Mouse (Mus musculus): ENCODE results near the gene Chrne. TPM values are rescaled to one million over a fixed set of nuclear protein-coding genes. Genes with fewer than 3 reads are reported as not detected.

Chrne gene
- polyA plus RNA-seq, 1 experiment: 0.99 TPM

DNA sequence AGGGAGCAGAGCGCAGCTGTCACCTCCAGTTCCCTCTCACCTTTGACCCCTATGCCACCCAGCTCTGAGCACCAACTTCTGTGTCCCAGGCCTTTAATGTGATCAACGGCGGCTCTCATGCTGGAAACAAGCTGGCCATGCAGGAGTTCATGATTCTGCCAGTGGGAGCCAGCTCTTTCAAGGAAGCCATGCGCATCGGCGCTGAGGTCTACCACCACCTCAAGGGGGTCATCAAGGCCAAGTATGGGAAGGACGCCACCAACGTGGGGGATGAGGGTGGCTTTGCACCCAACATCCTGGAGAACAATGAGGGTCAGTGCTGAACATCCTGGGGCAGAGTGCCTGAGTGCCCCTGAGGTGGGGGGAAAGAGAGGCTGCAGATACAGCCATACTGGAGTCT lies 41.6 kb upstream of the Chrne start:
- Histone ChIP-seq H3K36me3 (ENCODE audit: control insufficient read depth, insufficient read depth, low read length) (peaks cover 20% of the 10 kb centered on the region), H3K4me3 (ENCODE audit: extremely low read depth, insufficient read depth, insufficient read length) (no peak overlapping the region), H3K27me3 (ENCODE audit: control insufficient read depth, insufficient read depth, low read length) (no peaks in the 10 kb centered on the region), H3K27ac (ENCODE audit: insufficient read depth, low read length) (no peak overlapping the region), H3K4me1 (ENCODE audit: control insufficient read depth, insufficient read depth, insufficient read length) (peaks cover 22% of the 10 kb centered on the region; the same call in 1 of the 2 replicates)
- DNase-seq (ENCODE audit: low read depth in 1 of 2, low spot score in 2 of 2): no peak
- no peak for TF ChIP-seq POLR2A (IDR thresholded peaks at IDR 0.05; ENCODE audit: low read depth, low read length)
- TF ChIP-seq CTCF (IDR thresholded peaks at IDR 0.05; ENCODE audit: extremely low read depth, insufficient read depth, insufficient read length, insufficient replicate concordance): no peak
- 91% methylated on average over 8 of the region's 8 CpGs for WGBS

DNA sequence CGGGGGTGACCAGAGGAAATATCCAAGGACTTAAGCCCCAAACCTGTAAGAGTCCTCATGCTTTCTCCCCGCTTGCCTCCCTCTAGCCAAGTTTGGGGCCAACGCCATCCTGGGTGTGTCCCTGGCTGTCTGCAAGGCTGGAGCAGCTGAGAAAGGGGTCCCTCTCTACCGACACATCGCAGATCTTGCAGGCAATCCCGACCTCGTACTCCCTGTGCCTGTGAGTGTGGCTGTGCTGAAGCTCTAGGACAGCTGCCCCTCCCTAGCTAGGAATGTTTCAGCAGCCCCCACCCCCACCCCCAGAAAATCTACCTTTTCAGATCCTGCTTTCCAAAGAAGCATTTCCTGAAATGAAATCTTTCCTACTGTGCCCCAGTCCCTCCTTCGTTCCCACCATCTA lies 39.9 kb upstream of the Chrne start:
- H3K4me3 ChIP-seq (ENCODE audit: extremely low read depth, insufficient read depth, insufficient read length): no peak overlapping the region
- H3K27ac ChIP-seq (ENCODE audit: insufficient read depth, low read length): no peak overlapping the region
- WGBS: 90% methylated on average over 8 of the region's 8 CpGs
- TF ChIP-seq CTCF (IDR thresholded peaks at IDR 0.05; ENCODE audit: extremely low read depth, insufficient read depth, insufficient read length, insufficient replicate concordance): no peak
- TF ChIP-seq POLR2A (IDR thresholded peaks at IDR 0.05; ENCODE audit: low read depth, low read length): no peak
- DNase-seq (ENCODE audit: low read depth in 1 of 2, low spot score in 2 of 2): no peak
- peaks cover 22% of the 10 kb centered on the region; the same call in 1 of the 2 replicates for H3K4me1 ChIP-seq (ENCODE audit: control insufficient read depth, insufficient read depth, insufficient read length)
- peaks cover 11% of the 10 kb centered on the region for H3K36me3 ChIP-seq (ENCODE audit: control insufficient read depth, insufficient read depth, low read length)
- H3K27me3 ChIP-seq (ENCODE audit: control insufficient read depth, insufficient read depth, low read length): no peaks in the 10 kb centered on the region

DNA sequence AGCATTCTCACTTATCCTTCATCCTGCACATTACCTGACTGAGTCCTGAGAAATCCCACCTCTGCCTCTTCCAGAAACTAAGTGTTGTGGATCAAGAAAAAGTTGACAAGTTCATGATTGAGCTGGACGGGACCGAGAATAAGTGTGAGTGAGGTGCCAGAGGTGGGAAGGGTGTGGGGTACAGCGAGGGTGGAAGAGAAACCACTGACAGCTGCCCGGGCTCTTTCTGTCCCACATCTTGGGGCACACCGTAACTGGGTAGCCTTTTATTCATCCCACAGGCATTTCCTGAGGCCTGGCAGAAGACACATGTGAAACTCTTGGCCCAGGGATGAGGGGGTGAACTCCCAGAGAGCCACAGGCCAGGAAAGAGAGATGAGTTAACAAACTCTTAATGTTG lies 39.5 kb upstream of the Chrne start:
- H3K27me3 ChIP-seq (ENCODE audit: control insufficient read depth, insufficient read depth, low read length): no peaks in the 10 kb centered on the region
- peaks cover 12% of the 10 kb centered on the region for H3K36me3 ChIP-seq (ENCODE audit: control insufficient read depth, insufficient read depth, low read length)
- TF ChIP-seq CTCF (IDR thresholded peaks at IDR 0.05; ENCODE audit: extremely low read depth, insufficient read depth, insufficient read length, insufficient replicate concordance) (no peak), POLR2A (IDR thresholded peaks at IDR 0.05; ENCODE audit: low read depth, low read length) (no peak)
- WGBS: 62% methylated on average over 5 of the region's 5 CpGs
- H3K4me1 ChIP-seq (ENCODE audit: control insufficient read depth, insufficient read depth, insufficient read length): peaks cover 22% of the 10 kb centered on the region; the same call in 1 of the 2 replicates
- H3K4me3 ChIP-seq (ENCODE audit: extremely low read depth, insufficient read depth, insufficient read length): no peak overlapping the region
- H3K27ac ChIP-seq (ENCODE audit: insufficient read depth, low read length): no peak overlapping the region
- DNase-seq (ENCODE audit: low read depth in 1 of 2, low spot score in 2 of 2): no peak

GRCm38 (mm10) chr11:70657991-70658390 lies 39.0 kb upstream of the Chrne start:
- Histone ChIP-seq H3K27me3 (ENCODE audit: control insufficient read depth, insufficient read depth, low read length) (no peaks in the 10 kb centered on the region), H3K36me3 (ENCODE audit: control insufficient read depth, insufficient read depth, low read length) (peaks cover 14% of the 10 kb centered on the region), H3K4me1 (ENCODE audit: control insufficient read depth, insufficient read depth, insufficient read length) (peaks cover 22% of the 10 kb centered on the region; the same call in 1 of the 2 replicates), H3K27ac (ENCODE audit: insufficient read depth, low read length) (no peak overlapping the region), H3K4me3 (ENCODE audit: extremely low read depth, insufficient read depth, insufficient read length) (no peak overlapping the region)
- TF ChIP-seq CTCF (IDR thresholded peaks at IDR 0.05; ENCODE audit: extremely low read depth, insufficient read depth, insufficient read length, insufficient replicate concordance) (no peak), POLR2A (IDR thresholded peaks at IDR 0.05; ENCODE audit: low read depth, low read length) (no peak)
- DNase-seq (ENCODE audit: low read depth in 1 of 2, low spot score in 2 of 2): no peak
- 84% methylated on average over 9 of the region's 9 CpGs for WGBS

- no peak for DNase-seq (ENCODE audit: low read depth in 1 of 2, low spot score in 2 of 2)
- Histone ChIP-seq H3K27me3 (ENCODE audit: control insufficient read depth, insufficient read depth, low read length) (no peaks in the 10 kb centered on the region), H3K27ac (ENCODE audit: insufficient read depth, low read length) (no peak overlapping the region), H3K4me1 (ENCODE audit: control insufficient read depth, insufficient read depth, insufficient read length) (peaks cover 22% of the 10 kb centered on the region; the same call in 1 of the 2 replicates), H3K36me3 (ENCODE audit: control insufficient read depth, insufficient read depth, low read length) (peaks cover 14% of the 10 kb centered on the region), H3K4me3 (ENCODE audit: extremely low read depth, insufficient read depth, insufficient read length) (no peak overlapping the region)
- TF ChIP-seq POLR2A (IDR thresholded peaks at IDR 0.05; ENCODE audit: low read depth, low read length) (no peak), CTCF (IDR thresholded peaks at IDR 0.05; ENCODE audit: extremely low read depth, insufficient read depth, insufficient read length, insufficient replicate concordance) (no peak)
- 48% methylated on average over 6 of the region's 6 CpGs for WGBS
These were observed 38.6 kb upstream of the Chrne start for GRCm38 (mm10) chr11:70657573-70657972.

DNA sequence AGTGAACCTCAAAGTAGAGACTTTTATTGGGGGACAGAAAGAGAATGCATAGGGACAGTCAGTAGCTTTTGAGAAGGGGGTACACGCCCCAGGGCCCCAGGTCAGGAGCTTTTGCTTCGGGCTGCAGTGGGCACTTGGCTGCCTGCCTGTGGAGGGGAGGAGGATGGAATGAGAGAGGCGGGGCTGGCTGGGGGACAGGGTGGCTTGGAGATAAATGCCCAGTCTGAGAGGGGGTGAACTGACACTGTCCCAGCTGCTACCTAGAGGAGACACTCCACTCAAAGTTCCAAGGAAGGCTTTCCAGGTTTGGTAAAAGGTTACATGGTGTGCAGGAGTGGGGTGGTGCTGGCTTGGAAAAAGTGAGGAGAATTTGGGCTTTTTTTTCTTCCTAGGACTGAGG lies 37.9 kb upstream of the Chrne start, which contains the start of gene Eno3:
TSS of gene Eno3 (plus strand) at position 239 of the 400 bp plus-strand sequence.
- H3K36me3 ChIP-seq (ENCODE audit: control insufficient read depth, insufficient read depth, low read length): peaks cover 18% of the 10 kb centered on the region
- peaks cover 22% of the 10 kb centered on the region; the same call in 1 of the 2 replicates for H3K4me1 ChIP-seq (ENCODE audit: control insufficient read depth, insufficient read depth, insufficient read length)
- TF ChIP-seq POLR2A (IDR thresholded peaks at IDR 0.05; ENCODE audit: low read depth, low read length) (no peak), CTCF (IDR thresholded peaks at IDR 0.05; ENCODE audit: extremely low read depth, insufficient read depth, insufficient read length, insufficient replicate concordance) (no peak)
- no peaks in the 10 kb centered on the region for H3K27me3 ChIP-seq (ENCODE audit: control insufficient read depth, insufficient read depth, low read length)
- no peak for DNase-seq (ENCODE audit: low read depth in 1 of 2, low spot score in 2 of 2)
- WGBS: 49% methylated on average over 3 of the region's 3 CpGs
- H3K27ac ChIP-seq (ENCODE audit: insufficient read depth, low read length): peak within 1 kb of the TSS; percentile 97
- H3K4me3 ChIP-seq (ENCODE audit: extremely low read depth, insufficient read depth, insufficient read length): peak within 1 kb of the TSS; percentile 74

GRCm38 (mm10) chr11:70656456-70656927 lies 37.5 kb upstream of the Chrne start:
- Histone ChIP-seq H3K36me3 (ENCODE audit: control insufficient read depth, insufficient read depth, low read length) (peaks cover 22% of the 10 kb centered on the region), H3K27me3 (ENCODE audit: control insufficient read depth, insufficient read depth, low read length) (no peaks in the 10 kb centered on the region), H3K4me3 (ENCODE audit: extremely low read depth, insufficient read depth, insufficient read length) (peak overlapping the region; percentile 74; the same call in 1 of the 2 replicates), H3K27ac (ENCODE audit: insufficient read depth, low read length) (peak overlapping the region; percentile 97), H3K4me1 (ENCODE audit: control insufficient read depth, insufficient read depth, insufficient read length) (peaks cover 22% of the 10 kb centered on the region; the same call in 1 of the 2 replicates)
- TF ChIP-seq CTCF (IDR thresholded peaks at IDR 0.05; ENCODE audit: extremely low read depth, insufficient read depth, insufficient read length, insufficient replicate concordance) (no peak), POLR2A (IDR thresholded peaks at IDR 0.05; ENCODE audit: low read depth, low read length) (no peak)
- DNase-seq (ENCODE audit: low read depth in 1 of 2, low spot score in 2 of 2): no peak
- WGBS: 54% methylated on average over 16 of the region's 16 CpGs

All from spleen, adult 2 months (tissue).